Comparison of ENCODE assay signal across 21 mouse cellular contexts in genomic region chr1:131659512-131660085, GRCm38 (mm10). TPM values are rescaled to one million over a fixed set of nuclear protein-coding genes. Genes with fewer than 3 reads are reported as not detected.
A peak's percentile ranks its signal among the peaks of the same experiment; 100 is the strongest.
DNase-seq lines count a peak whose midpoint lies in the region; ATAC-seq and TF ChIP-seq lines count a peak whose summit lies in the region.
"Had no signal": no experiment of that assay in that cellular context is flagged by ENCODE, and none has a peak within 500 bp of the region (broad histone marks: within the 10 kb centered on the region; RNA-seq: fewer than 3 reads in every experiment).

No protein-coding gene starts in this region.

- H3K9me3 ChIP-seq in forebrain, embryonic 16.5 days (ENCODE audit: control insufficient read depth, low read length) = no peaks in the 10 kb centered on the region
- H3K9me3 ChIP-seq in forebrain, embryonic 15.5 days = no peaks in the 10 kb centered on the region
- H3K9me3 ChIP-seq in kidney, embryonic 15.5 days (replicated peaks) = no peaks in the 10 kb centered on the region
- no peaks in the 10 kb centered on the region for H3K9me3 ChIP-seq in hindbrain, embryonic 13.5 days
- H3K9me3 ChIP-seq: embryonic facial prominence, embryonic 15.5 days; heart, embryonic 13.5 days; intestine, embryonic 15.5 days had no signal

- H3K36me3 ChIP-seq in forebrain, embryonic 16.5 days (ENCODE audit: control insufficient read depth, insufficient read depth) = no peaks in the 10 kb centered on the region
- no peaks in the 10 kb centered on the region for H3K36me3 ChIP-seq in forebrain, embryonic 15.5 days
- no peaks in the 10 kb centered on the region for H3K36me3 ChIP-seq in kidney, embryonic 15.5 days
- H3K36me3 ChIP-seq in myocyte (ENCODE audit: control insufficient read depth, insufficient read depth) = no peaks in the 10 kb centered on the region
- H3K36me3 ChIP-seq in hindbrain, embryonic 13.5 days = no peaks in the 10 kb centered on the region
- H3K36me3 ChIP-seq: embryonic facial prominence, embryonic 15.5 days; heart, embryonic 13.5 days; intestine, embryonic 15.5 days had no signal

- peaks cover 9% of the 10 kb centered on the region for H3K4me1 ChIP-seq in forebrain, embryonic 16.5 days (replicated peaks; ENCODE audit: control insufficient read depth, insufficient read depth, low read length)
- peaks cover 7% of the 10 kb centered on the region for H3K4me1 ChIP-seq in forebrain, embryonic 15.5 days
- H3K4me1 ChIP-seq in kidney, embryonic 15.5 days = peaks cover 8% of the 10 kb centered on the region
- H3K4me1 ChIP-seq in hindbrain, embryonic 13.5 days (replicated peaks) = peaks cover 7% of the 10 kb centered on the region; the same call in 1 of the 2 replicates
- H3K4me1 ChIP-seq: intestine, embryonic 15.5 days had no signal

- no peak overlapping the region for H3K9ac ChIP-seq in forebrain, embryonic 16.5 days (replicated peaks; ENCODE audit: low read depth, low read length)
- no peak overlapping the region for H3K9ac ChIP-seq in forebrain, embryonic 15.5 days (replicated peaks)
- peak overlapping the region; percentile 3; the same call in 1 of the 2 replicates for H3K9ac ChIP-seq in kidney, embryonic 15.5 days
- H3K9ac ChIP-seq in hindbrain, embryonic 13.5 days = no peak overlapping the region
- H3K9ac ChIP-seq: embryonic facial prominence, embryonic 15.5 days; heart, embryonic 13.5 days; hindbrain, embryonic 14.5 days; intestine, embryonic 15.5 days had no signal

- WGBS in forebrain, embryonic 16.5 days = 59% methylated on average over 5 of the region's 5 CpGs
- 59% methylated on average over 5 of the region's 5 CpGs for WGBS in forebrain, embryonic 15.5 days
- 83% methylated on average over 5 of the region's 5 CpGs for WGBS in kidney, embryonic 15.5 days
- WGBS in hindbrain, embryonic 13.5 days = 76% methylated on average over 5 of the region's 5 CpGs

- H3ac ChIP-seq in myocyte (ENCODE audit: control insufficient read depth, insufficient read length) = no peak overlapping the region

- TF ChIP-seq POLR2A in myocyte (IDR thresholded peaks at IDR 0.05; ENCODE audit: insufficient read length, low read depth) = no peak

- 0 out of 2 replicates have a peak, but pooled peaks have one; percentile 18 for ATAC-seq in forebrain, embryonic 16.5 days
- ATAC-seq in forebrain, embryonic 15.5 days (replicated peaks) = no peak
- ATAC-seq in kidney, embryonic 15.5 days (replicated peaks; ENCODE audit: low FRiP score) = no peak
- ATAC-seq in hindbrain, embryonic 13.5 days (ENCODE audit: low FRiP score) = no peak
- ATAC-seq: intestine, embryonic 15.5 days had no signal

- no peaks in the 10 kb centered on the region for H3K79me2 ChIP-seq in myocyte (ENCODE audit: control insufficient read depth, insufficient read depth)

- DNase-seq in kidney, adult 8-10 months = no peak
- DNase-seq in brain, adult 2 months (ENCODE audit: low read depth, low spot score) = peak; percentile 14
- DNase-seq: adrenal gland, adult 8-10 months; adrenal gland, postnatal 36 days; cerebellum, adult 18-20 months; cerebellum, adult 9-11 months; cerebellum, postnatal 36 days; gastrocnemius, postnatal 36 days; heart, adult 2 months; heart, postnatal 4 days; kidney, adult 18-20 months had no signal

- no peak overlapping the region for H3K4me3 ChIP-seq in forebrain, embryonic 16.5 days (replicated peaks; ENCODE audit: low read length)
- H3K4me3 ChIP-seq in forebrain, embryonic 15.5 days = no peak overlapping the region
- no peak overlapping the region for H3K4me3 ChIP-seq in kidney, embryonic 15.5 days (replicated peaks)
- no peak overlapping the region for H3K4me3 ChIP-seq in myocyte
- H3K4me3 ChIP-seq in hindbrain, embryonic 13.5 days = no peak overlapping the region
- H3K4me3 ChIP-seq: embryonic facial prominence, embryonic 15.5 days; erythroblast, embryonic 14.5 days; heart, adult 2 months; heart, embryonic 13.5 days; intestine, embryonic 15.5 days had no signal

- no peak overlapping the region for H3K4me2 ChIP-seq in forebrain, embryonic 16.5 days (ENCODE audit: low read length)
- no peak overlapping the region for H3K4me2 ChIP-seq in forebrain, embryonic 15.5 days (replicated peaks)
- no peak overlapping the region for H3K4me2 ChIP-seq in kidney, embryonic 15.5 days
- H3K4me2 ChIP-seq in myocyte (ENCODE audit: low read depth) = no peak overlapping the region
- no peak overlapping the region for H3K4me2 ChIP-seq in hindbrain, embryonic 13.5 days
- H3K4me2 ChIP-seq: embryonic facial prominence, embryonic 15.5 days; heart, embryonic 13.5 days; hindbrain, embryonic 14.5 days; intestine, embryonic 15.5 days had no signal

- H3K27me3 ChIP-seq in forebrain, embryonic 16.5 days (replicated peaks; ENCODE audit: control insufficient read depth, insufficient read depth, low read length) = no peaks in the 10 kb centered on the region
- no peaks in the 10 kb centered on the region for H3K27me3 ChIP-seq in forebrain, embryonic 15.5 days
- no peaks in the 10 kb centered on the region for H3K27me3 ChIP-seq in kidney, embryonic 15.5 days
- no peaks in the 10 kb centered on the region for H3K27me3 ChIP-seq in myocyte (ENCODE audit: control insufficient read depth, insufficient read depth, insufficient read length)
- H3K27me3 ChIP-seq in hindbrain, embryonic 13.5 days = 0 out of 2 replicates have a peak, but pooled peaks cover 2% of the 10 kb centered on the region
- H3K27me3 ChIP-seq: embryonic facial prominence, embryonic 15.5 days had no signal

- no peak overlapping the region for H3K27ac ChIP-seq in forebrain, embryonic 16.5 days (ENCODE audit: low read length)
- H3K27ac ChIP-seq in forebrain, embryonic 15.5 days (replicated peaks) = no peak overlapping the region
- no peak overlapping the region for H3K27ac ChIP-seq in kidney, embryonic 15.5 days
- H3K27ac ChIP-seq in hindbrain, embryonic 13.5 days = no peak overlapping the region
- H3K27ac ChIP-seq: embryonic facial prominence, embryonic 15.5 days; heart, adult 2 months; heart, embryonic 13.5 days; hindbrain, embryonic 14.5 days; intestine, embryonic 15.5 days had no signal

TF ChIP-seq in myocyte, 11 proteins besides CTCF, POLR2A, EP300 and RAD21:
- TF ChIP-seq SRF (IDR thresholded peaks at IDR 0.05; ENCODE audit: control insufficient read depth, insufficient read length, low read depth) = no peak
- no peak for TF ChIP-seq E2F4 (IDR thresholded peaks at IDR 0.05; ENCODE audit: insufficient read depth)
- TF ChIP-seq MYOD1 (IDR thresholded peaks at IDR 0.05; ENCODE audit: control insufficient read depth in 1 of 3, insufficient read length in 2 of 3, low read depth in 2 of 3) = peak; percentile 14 to 59 (median 22)
- TF ChIP-seq MAX (IDR thresholded peaks at IDR 0.05; ENCODE audit: low read depth) = no peak
- TF ChIP-seq CEBPB (IDR thresholded peaks at IDR 0.05; ENCODE audit: insufficient read depth, poor library complexity, severe bottlenecking) = no peak
- TF ChIP-seq TCF12 (IDR thresholded peaks at IDR 0.05; ENCODE audit: insufficient read depth, poor library complexity, severe bottlenecking) = no peak

RNA-seq across cellular contexts. Expression of gene Ctse, which starts 21.5 kb away (rescaled TPM):
- not detected in 2 replicates for polyA plus RNA-seq in forebrain, embryonic 16.5 days (2015; fragmentation: Nextera tagmentation; extraction: Ambion mirVana)
- 0.10 TPM in 1 of 2 replicates, not detected in the other for polyA plus RNA-seq in forebrain, embryonic 15.5 days (2015; fragmentation: Nextera tagmentation; extraction: Ambion mirVana)
- 7.1 and 9.8 TPM in 2 replicates for polyA plus RNA-seq in kidney, embryonic 15.5 days (2015; fragmentation: Nextera tagmentation; extraction: Ambion mirVana)
- not detected for polyA plus RNA-seq in myocyte (2012; fragmentation: generic; extraction: Trizol)
- polyA plus RNA-seq in hindbrain, embryonic 13.5 days (2015; fragmentation: Nextera tagmentation; extraction: Ambion mirVana) = 0.10 TPM in 1 of 2 replicates, not detected in the other
- polyA plus RNA-seq: hindbrain, embryonic 14.5 days had no signal

RNA-seq across cellular contexts. Expression of gene Rab7b, which starts 28.9 kb away (rescaled TPM):
- 1.0 and 1.2 TPM in 2 replicates for polyA plus RNA-seq in forebrain, embryonic 16.5 days (2015; fragmentation: Nextera tagmentation; extraction: Ambion mirVana)
- polyA plus RNA-seq in forebrain, embryonic 15.5 days (2015; fragmentation: Nextera tagmentation; extraction: Ambion mirVana) = 0.37 and 1.3 TPM in 2 replicates
- 2.4 and 2.6 TPM in 2 replicates for polyA plus RNA-seq in kidney, embryonic 15.5 days (2015; fragmentation: Nextera tagmentation; extraction: Ambion mirVana)
- 1.5 TPM for polyA plus RNA-seq in myocyte (2012; fragmentation: generic; extraction: Trizol)
- 0.79 and 1.2 TPM in 2 replicates for polyA plus RNA-seq in hindbrain, embryonic 13.5 days (2015; fragmentation: Nextera tagmentation; extraction: Ambion mirVana)
- polyA plus RNA-seq: erythroblast, embryonic 14.5 days had no signal
